Mouse (Mus musculus) myocyte (in vitro differentiated cells): ENCODE data around the gene Igf2.

Experiments used
- MAX ChIP-seq: IDR thresholded peaks from one replicate; pipeline ENCODE4 v1.6.1; 2011; ENCODE audit warnings: low read depth, mild to moderate bottlenecking, control low read depth
- POLR2A ChIP-seq: IDR thresholded peaks from one replicate; pipeline ENCODE4 v1.6.1; 2011; ENCODE audit warnings: low read depth, mild to moderate bottlenecking, control low read depth, moderate library complexity; ENCODE audit not compliant: insufficient read length

- TF ChIP-seq POLR2A (no peak), MAX (no peak)
Observed at GRCm38 (mm10) chr7:142675141-142675540, 8.5 kb upstream of the Igf2 start.
